ENCODE assay signal across 8 mouse cellular contexts in the genomic region with DNA sequence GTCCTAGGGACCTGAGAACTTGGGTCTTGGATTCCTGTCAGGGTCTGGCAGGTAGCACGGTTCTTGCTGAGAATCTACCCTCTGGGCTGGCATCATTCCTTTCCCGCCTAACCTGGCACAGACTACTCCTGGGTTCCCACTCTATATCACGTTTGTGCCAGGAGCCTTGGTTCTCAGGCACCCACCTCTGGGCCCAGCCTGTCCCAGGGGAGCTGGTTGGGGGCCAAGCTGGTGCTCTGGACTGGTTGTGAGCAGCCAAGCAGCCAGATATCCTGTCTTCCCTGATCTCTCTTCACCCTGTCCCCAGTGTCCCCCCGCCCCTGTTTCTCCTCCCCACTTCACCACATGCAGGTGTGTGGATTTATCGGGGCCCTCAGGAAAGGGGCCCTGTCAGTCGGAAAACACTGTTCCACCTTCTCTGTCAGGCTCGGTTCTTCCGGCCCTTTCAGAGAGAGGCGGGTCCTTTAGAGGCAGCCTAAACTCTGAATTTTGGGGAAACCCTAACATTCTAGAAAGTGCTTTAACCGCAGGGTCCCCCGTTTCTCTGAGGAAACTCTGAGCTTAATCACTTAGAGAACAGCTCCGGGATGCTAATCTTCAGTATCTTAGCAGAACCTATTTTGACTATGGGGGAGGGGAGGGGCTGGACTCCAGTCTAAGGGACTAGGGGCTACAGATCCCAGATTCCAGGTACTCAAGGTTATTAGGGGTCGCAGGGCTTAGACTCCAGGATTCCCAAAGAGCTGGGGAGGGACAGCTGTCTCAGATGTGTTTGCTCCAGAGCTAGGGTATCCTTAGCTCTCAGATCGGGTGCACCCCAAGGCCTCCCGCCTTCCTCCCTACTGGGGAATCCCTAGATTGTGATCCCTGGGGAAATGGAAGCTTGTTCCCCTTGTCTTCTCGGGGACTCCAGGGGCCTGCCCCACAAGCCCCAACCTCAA. TPM values are rescaled to one million over a fixed set of nuclear protein-coding genes. Genes with fewer than 3 reads are reported as not detected.
DNase-seq lines count a peak whose midpoint lies in the region; ATAC-seq lines count a peak whose summit lies in the region.

No protein-coding gene starts in this region.

- H3K4me3 ChIP-seq in heart, embryonic 10.5 days, result peak overlapping the region; percentile 74
- peak overlapping the region; percentile 35 for H3K4me3 ChIP-seq in hindbrain, embryonic 12.5 days
- peak overlapping the region; percentile 36 for H3K4me3 ChIP-seq in midbrain, embryonic 14.5 days (replicated peaks; ENCODE audit: low read depth, low read length)

- peaks cover 17% of the 10 kb centered on the region for H3K36me3 ChIP-seq in heart, embryonic 10.5 days
- no peaks in the 10 kb centered on the region for H3K36me3 ChIP-seq in hindbrain, embryonic 12.5 days
- no peaks in the 10 kb centered on the region for H3K36me3 ChIP-seq in midbrain, embryonic 14.5 days (ENCODE audit: control insufficient read depth, insufficient read depth, low read length)

- 7% methylated on average over 16 of the region's 16 CpGs for WGBS in heart, embryonic 10.5 days
- 9% methylated on average over 16 of the region's 16 CpGs for WGBS in hindbrain, embryonic 12.5 days
- WGBS in midbrain, embryonic 14.5 days, result 8% methylated on average over 16 of the region's 16 CpGs

- peak overlapping the region; percentile 93 for H3K27ac ChIP-seq in heart, embryonic 10.5 days
- no peak overlapping the region for H3K27ac ChIP-seq in hindbrain, embryonic 12.5 days
- H3K27ac ChIP-seq in midbrain, embryonic 14.5 days (replicated peaks; ENCODE audit: low read depth, low read length), result no peak overlapping the region

- peaks cover 8% of the 10 kb centered on the region; the same call in 1 of the 2 replicates for H3K27me3 ChIP-seq in heart, embryonic 10.5 days (ENCODE audit: insufficient read depth, poor library complexity, severe bottlenecking)
- H3K27me3 ChIP-seq in hindbrain, embryonic 12.5 days, result peaks cover 41% of the 10 kb centered on the region
- peaks cover 34% of the 10 kb centered on the region; the same call in 1 of the 2 replicates for H3K27me3 ChIP-seq in midbrain, embryonic 14.5 days (ENCODE audit: control insufficient read depth, insufficient read depth, low read length)

- peak overlapping the region; percentile 63 for H3K4me2 ChIP-seq in hindbrain, embryonic 12.5 days (replicated peaks)
- H3K4me2 ChIP-seq in midbrain, embryonic 14.5 days (ENCODE audit: low read length), result peak overlapping the region; percentile 61

- ATAC-seq in hindbrain, embryonic 12.5 days (ENCODE audit: low FRiP score), result peak; percentile 20
- ATAC-seq in midbrain, embryonic 14.5 days (ENCODE audit: low FRiP score, low TSS enrichment), result peak; percentile 11; the same call in 1 of the 2 replicates

- H3K9ac ChIP-seq in hindbrain, embryonic 12.5 days, result peak overlapping the region; percentile 49; the same call in 1 of the 2 replicates
- H3K9ac ChIP-seq in midbrain, embryonic 14.5 days (replicated peaks; ENCODE audit: low read length), result peak overlapping the region; percentile 44

- DNase-seq in heart, embryonic 10.5 days (ENCODE audit: low spot score), result peak; percentile 77
- DNase-seq in heart, adult 9 months (ENCODE audit: low spot score in 2 of 2), result no peak
- peak; percentile 73 for DNase-seq in R1 (ENCODE audit: low read depth, low spot score)
- DNase-seq in midbrain, embryonic 14.5 days, result no peak
- no peak for DNase-seq in layer of hippocampus, postnatal 36 days
- no peak for DNase-seq in layer of hippocampus, adult 18-20 months (ENCODE audit: low spot score in 2 of 2)
- no peak for DNase-seq in ovary, postnatal 10 days (ENCODE audit: low spot score)

- H3K9me3 ChIP-seq in heart, embryonic 10.5 days, result no peaks in the 10 kb centered on the region
- H3K9me3 ChIP-seq in hindbrain, embryonic 12.5 days (replicated peaks), result no peaks in the 10 kb centered on the region
- H3K9me3 ChIP-seq in midbrain, embryonic 14.5 days (ENCODE audit: control insufficient read depth, low read length), result no peaks in the 10 kb centered on the region

- H3K4me1 ChIP-seq in heart, embryonic 10.5 days, result peaks cover 47% of the 10 kb centered on the region
- H3K4me1 ChIP-seq in hindbrain, embryonic 12.5 days, result peaks cover 12% of the 10 kb centered on the region
- H3K4me1 ChIP-seq in midbrain, embryonic 14.5 days (ENCODE audit: control insufficient read depth, insufficient read depth, low read length), result peaks cover 14% of the 10 kb centered on the region

RNA-seq across cellular contexts. Expression of a gene that starts 1.1 kb away (rescaled TPM):
- polyA plus RNA-seq in heart, embryonic 10.5 days (2016; fragmentation: Nextera tagmentation; extraction: Ambion mirVana), result 140 and 193 TPM in 2 replicates
- 21.0 and 25.1 TPM in 2 replicates for polyA plus RNA-seq in hindbrain, embryonic 12.5 days (2016; fragmentation: Nextera tagmentation; extraction: Ambion mirVana)
- 4.5 and 7.8 TPM in 2 replicates for polyA plus RNA-seq in midbrain, embryonic 14.5 days (2014; fragmentation: Nextera tagmentation; extraction: Ambion mirVana)
- 1 to 10 TPM; 9.5 to 9.8 TPM for total RNA-seq in layer of hippocampus, postnatal 36 days (2021)
- 10 to 100 TPM; 12.4 to 12.9 TPM for total RNA-seq in layer of hippocampus, adult 18-20 months (2021)

RNA-seq across cellular contexts. Expression of a gene that starts 19.4 kb away (rescaled TPM):
- 130 and 138 TPM in 2 replicates for polyA plus RNA-seq in heart, embryonic 10.5 days (2016; fragmentation: Nextera tagmentation; extraction: Ambion mirVana)
- 60.8 and 67.1 TPM in 2 replicates for polyA plus RNA-seq in hindbrain, embryonic 12.5 days (2016; fragmentation: Nextera tagmentation; extraction: Ambion mirVana)
- polyA plus RNA-seq in midbrain, embryonic 14.5 days (2014; fragmentation: Nextera tagmentation; extraction: Ambion mirVana), result 41.1 and 46.1 TPM in 2 replicates
- 1 to 10 TPM; 5.2 to 5.8 TPM for total RNA-seq in layer of hippocampus, postnatal 36 days (2021)
- 1 to 10 TPM; 5.0 to 5.1 TPM for total RNA-seq in layer of hippocampus, adult 18-20 months (2021)

RNA-seq across cellular contexts. Expression of a gene that starts 26.9 kb away (rescaled TPM):
- 1.1 and 1.2 TPM in 2 replicates for polyA plus RNA-seq in heart, embryonic 10.5 days (2016; fragmentation: Nextera tagmentation; extraction: Ambion mirVana)
- polyA plus RNA-seq in hindbrain, embryonic 12.5 days (2016; fragmentation: Nextera tagmentation; extraction: Ambion mirVana), result 1.0 and 1.3 TPM in 2 replicates
- polyA plus RNA-seq in midbrain, embryonic 14.5 days (2014; fragmentation: Nextera tagmentation; extraction: Ambion mirVana), result not detected in 2 replicates
- not detected for total RNA-seq in layer of hippocampus, postnatal 36 days (2021)
- total RNA-seq in layer of hippocampus, adult 18-20 months (2021), result not detected

RNA-seq across cellular contexts. Expression of a gene that starts 52.9 kb away (rescaled TPM):
- polyA plus RNA-seq in heart, embryonic 10.5 days (2016; fragmentation: Nextera tagmentation; extraction: Ambion mirVana), result 1.3 and 2.7 TPM in 2 replicates
- 1.1 and 2.1 TPM in 2 replicates for polyA plus RNA-seq in hindbrain, embryonic 12.5 days (2016; fragmentation: Nextera tagmentation; extraction: Ambion mirVana)
- polyA plus RNA-seq in midbrain, embryonic 14.5 days (2014; fragmentation: Nextera tagmentation; extraction: Ambion mirVana), result 0.77 and 1.2 TPM in 2 replicates
- 1 to 10 TPM in 1 of 2 experiments, under 1 TPM in 1; 0.32 to 1.4 TPM for total RNA-seq in layer of hippocampus, postnatal 36 days (2021)
- total RNA-seq in layer of hippocampus, adult 18-20 months (2021), result 1 to 10 TPM in 1 of 2 experiments, under 1 TPM in 1; 0.27 to 1.1 TPM

RNA-seq across cellular contexts. Expression of a gene that starts 54.5 kb away (rescaled TPM):
- 237 and 260 TPM in 2 replicates for polyA plus RNA-seq in heart, embryonic 10.5 days (2016; fragmentation: Nextera tagmentation; extraction: Ambion mirVana)
- 136 and 138 TPM in 2 replicates for polyA plus RNA-seq in hindbrain, embryonic 12.5 days (2016; fragmentation: Nextera tagmentation; extraction: Ambion mirVana)
- polyA plus RNA-seq in midbrain, embryonic 14.5 days (2014; fragmentation: Nextera tagmentation; extraction: Ambion mirVana), result 120 and 121 TPM in 2 replicates
- total RNA-seq in layer of hippocampus, postnatal 36 days (2021), result 100 to 1,000 TPM; 110 to 115 TPM
- 100 to 1,000 TPM; 110 to 114 TPM for total RNA-seq in layer of hippocampus, adult 18-20 months (2021)

Comparison
In these comparisons a context has a peak if more than half of its experiments do, and no peak if none do; other contexts are left out.
1. DNase-seq: peak in heart, embryonic 10.5 days (single experiment) and R1 (single experiment); none in heart, adult 9 months (0 of 2), midbrain, embryonic 14.5 days (single experiment), layer of hippocampus, postnatal 36 days (0 of 2), layer of hippocampus, adult 18-20 months (0 of 2) and ovary, postnatal 10 days (single experiment).
2. Peak in every context shown above with its lines, with median percentiles within 50 percentile points of each other: H3K4me3 ChIP-seq.